Mouse (Mus musculus) lung, postnatal 25 days (tissue): ENCODE data around the gene Snapin.
A peak's percentile ranks its signal among the peaks of the same experiment; 100 is the strongest.

ENCODE experiments used
- DNase-seq: peaks from one replicate; pipeline ENCODE4 v3.0.0; 2022; ENCODE audit warnings: low spot score

Snapin gene

GRCm38 (mm10) chr3:90505216-90505615 lies 14.4 kb upstream of the Snapin start:
- no peak for DNase-seq

- no peak for DNase-seq
Observed at GRCm38 (mm10) chr3:90503444-90503843, 12.6 kb upstream of the Snapin start.

- no peak for DNase-seq
Observed at GRCm38 (mm10) chr3:90497597-90497996, 6.8 kb upstream of the Snapin start.

- DNase-seq, result no peak
Observed at GRCm38 (mm10) chr3:90495850-90496525, 5.2 kb upstream of the Snapin start.

- DNase-seq, result no peak
Observed at GRCm38 (mm10) chr3:90493831-90494540, 3.2 kb upstream of the Snapin start.

GRCm38 (mm10) chr3:90491350-90491749 lies 517 bp upstream of the Snapin start:
- peak; percentile 69 for DNase-seq

- DNase-seq, result no peak
Observed at GRCm38 (mm10) chr3:90488576-90488975, 2.3 kb downstream of the Snapin start.

GRCm38 (mm10) chr3:90486998-90487397 lies 3.8 kb downstream of the Snapin start:
- DNase-seq, result no peak

GRCm38 (mm10) chr3:90475831-90476611 lies 14.8 kb downstream of the Snapin start, which contains the start of gene Ilf2:
TSS of gene Ilf2 (plus strand) at chr3:90476126.
- peak; percentile 98 for DNase-seq

GRCm38 (mm10) chr3:90475151-90475830 lies 15.5 kb downstream of the Snapin start:
- no peak for DNase-seq

- DNase-seq, result peak; percentile 72
Observed at GRCm38 (mm10) chr3:90472213-90472612, 18.6 kb downstream of the Snapin start.

- no peak for DNase-seq
Observed at GRCm38 (mm10) chr3:90467618-90468300, 23.1 kb downstream of the Snapin start.

GRCm38 (mm10) chr3:90466311-90466766 lies 24.5 kb downstream of the Snapin start:
- DNase-seq, result peak; percentile 86

GRCm38 (mm10) chr3:90465686-90466310 lies 25.0 kb downstream of the Snapin start, which contains the start of gene Npr1:
TSS of gene Npr1 (minus strand) at chr3:90465866.
- peak; percentile 68 for DNase-seq

GRCm38 (mm10) chr3:90465081-90465685 lies 25.6 kb downstream of the Snapin start:
- DNase-seq, result no peak

GRCm38 (mm10) chr3:90464552-90465080 lies 26.2 kb downstream of the Snapin start:
- peak; percentile 80 for DNase-seq

GRCm38 (mm10) chr3:90462579-90462978 lies 28.3 kb downstream of the Snapin start:
- no peak for DNase-seq

GRCm38 (mm10) chr3:90461935-90462334 lies 28.9 kb downstream of the Snapin start:
- no peak for DNase-seq

- DNase-seq, result no peak
Observed at GRCm38 (mm10) chr3:90460315-90460714, 30.5 kb downstream of the Snapin start.

GRCm38 (mm10) chr3:90459727-90460126 lies 31.1 kb downstream of the Snapin start:
- no peak for DNase-seq
